Mouse (Mus musculus) skeletal muscle tissue, adult 2 months (tissue): ENCODE data around the gene Dcdc2a.

Source experiments
- DNase-seq: peaks from one replicate; pipeline ENCODE4 v3.0.0-alpha.2; 2012; ENCODE audit warnings: low read depth, low spot score

Dcdc2a gene

DNA sequence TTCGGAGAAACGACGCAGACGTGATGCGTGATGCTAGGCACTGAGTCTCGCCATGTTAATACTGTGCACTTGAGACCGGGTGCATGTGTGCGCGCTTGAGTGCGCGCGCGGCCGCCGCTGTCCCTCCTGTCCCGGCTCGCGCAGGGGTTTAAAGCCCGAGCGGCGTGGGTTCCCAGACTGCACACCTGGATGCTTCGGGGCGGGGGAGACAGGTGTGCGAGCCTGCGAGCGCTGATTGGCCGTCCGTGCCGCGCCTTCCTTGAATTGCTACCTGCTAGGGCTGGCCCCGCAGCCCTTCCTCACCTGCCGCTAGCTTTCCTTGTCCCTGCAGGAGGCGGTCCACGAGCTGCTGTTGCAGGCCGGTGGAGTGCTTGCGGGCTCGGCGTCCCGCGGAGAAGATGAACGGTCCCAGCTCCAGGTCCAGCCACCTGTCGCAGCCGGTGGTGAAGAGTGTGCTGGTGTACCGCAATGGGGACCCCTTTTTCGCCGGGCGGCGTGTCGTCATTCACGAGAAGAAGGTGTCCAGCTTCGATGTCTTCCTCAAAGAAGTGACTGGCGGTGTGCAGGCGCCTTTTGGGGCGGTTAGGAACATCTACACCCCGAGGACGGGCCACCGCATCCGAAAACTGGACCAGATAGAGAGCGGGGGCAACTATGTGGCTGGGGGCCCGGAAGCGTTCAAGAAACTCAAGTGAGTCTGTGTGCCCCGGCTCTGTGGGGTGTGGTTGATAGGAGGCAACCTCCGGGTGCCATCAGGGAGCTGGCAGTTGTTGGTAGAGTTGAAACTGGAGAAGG, at the start of gene Dcdc2a:
Gene Dcdc2a (plus strand): TSS at position 132 of the 795 bp plus-strand sequence.
- DNase-seq: no peak

DNA sequence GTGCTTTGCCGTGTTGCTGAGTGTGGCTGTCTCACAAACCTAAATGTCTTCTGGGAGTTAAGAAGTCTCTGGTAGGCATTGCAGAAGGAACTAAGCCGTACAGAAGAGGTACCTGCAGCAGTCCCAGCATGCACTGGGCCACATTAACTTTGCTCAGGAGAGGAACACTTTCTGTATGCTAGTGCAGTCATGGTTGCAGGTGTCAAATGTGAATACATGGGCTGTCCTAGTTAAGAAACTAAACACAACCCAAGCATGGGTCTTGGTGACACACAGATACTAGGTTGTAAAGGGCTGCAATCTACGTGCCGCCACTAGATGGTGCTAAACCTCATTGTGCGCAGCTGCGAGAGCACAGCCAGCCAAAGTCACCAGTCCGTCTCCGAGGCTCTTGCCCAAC, 48.7 kb upstream of the Dcdc2a start:
- DNase-seq: peak; percentile 5

DNA sequence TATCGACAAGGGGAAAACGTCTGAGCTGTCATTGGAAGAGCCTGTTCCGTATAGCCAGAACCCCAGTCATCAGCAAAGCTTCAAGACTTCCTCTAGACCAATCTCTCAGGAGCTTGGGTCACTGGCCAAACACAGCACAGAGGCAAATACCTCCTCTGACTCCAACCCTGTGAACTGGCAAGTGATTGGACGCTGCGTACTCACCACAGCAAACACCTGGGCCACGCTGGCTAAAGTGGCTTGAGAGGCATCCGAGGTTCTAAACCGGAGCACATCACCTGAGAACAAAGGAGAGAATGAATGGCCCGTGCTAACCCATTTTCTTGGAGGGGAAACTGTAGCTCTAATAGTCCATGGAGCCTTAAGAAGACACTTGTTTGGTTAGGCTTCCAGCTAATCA, 37.5 kb upstream of the Dcdc2a start:
- DNase-seq: no peak

DNA sequence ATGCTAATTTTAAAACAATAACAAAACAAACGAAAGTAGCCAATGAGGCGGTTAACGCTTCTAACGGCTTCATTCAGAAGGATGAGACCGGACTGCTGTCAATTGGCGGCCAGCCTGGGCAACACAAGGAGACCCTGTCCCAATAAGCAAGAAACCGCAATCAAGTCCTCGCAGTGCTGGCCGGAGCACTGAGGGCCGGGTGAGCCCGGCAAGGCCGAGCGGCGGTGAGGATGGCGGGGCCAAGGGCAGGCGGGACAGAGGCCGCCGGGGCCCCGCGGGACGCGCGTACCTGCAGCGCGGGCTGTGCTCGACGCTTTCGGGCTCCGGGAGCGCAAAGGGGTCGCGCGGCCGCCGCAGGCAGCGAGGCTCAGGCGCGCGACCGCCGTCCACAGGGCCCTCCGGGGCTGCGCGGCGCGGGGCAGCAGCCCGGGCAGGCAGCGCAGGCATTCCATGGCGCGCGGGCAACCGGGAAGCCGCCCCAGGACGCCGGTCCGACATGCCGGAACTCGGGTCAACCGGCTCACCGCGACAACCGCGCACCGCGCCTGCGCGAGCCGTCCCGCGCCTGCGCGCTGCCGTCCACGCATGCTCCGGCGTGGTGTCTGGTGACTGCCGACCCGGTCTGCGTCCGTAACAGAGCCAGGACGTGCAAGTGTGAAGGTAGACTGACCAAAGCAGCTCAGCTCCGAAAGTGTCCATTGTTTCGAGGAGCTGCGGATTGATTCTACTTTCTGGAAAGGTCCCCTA, 35.8 kb upstream of the Dcdc2a start, which contains the start of gene Mrs2:
Gene Mrs2 (minus strand): TSS at position 587 of the 747 bp plus-strand sequence.
- DNase-seq: peak; percentile 95

DNA sequence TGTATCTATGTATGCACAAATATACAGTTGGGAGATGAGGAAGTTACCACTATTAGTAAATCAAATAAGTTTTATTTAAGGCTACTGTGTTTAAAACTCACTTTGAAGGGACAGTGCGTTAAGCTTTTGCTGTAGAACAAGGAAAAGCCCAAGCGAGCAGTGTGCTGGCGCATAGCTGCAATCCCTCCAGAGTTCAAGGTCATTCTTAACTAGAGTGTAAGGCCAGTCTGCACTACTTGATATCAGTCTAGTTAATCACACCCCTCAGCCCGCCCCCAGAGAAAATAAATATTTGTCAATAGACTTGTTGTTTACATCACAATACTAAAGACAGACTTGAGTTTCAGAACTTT, 35.3 kb upstream of the Dcdc2a start:
- DNase-seq: no peak

DNA sequence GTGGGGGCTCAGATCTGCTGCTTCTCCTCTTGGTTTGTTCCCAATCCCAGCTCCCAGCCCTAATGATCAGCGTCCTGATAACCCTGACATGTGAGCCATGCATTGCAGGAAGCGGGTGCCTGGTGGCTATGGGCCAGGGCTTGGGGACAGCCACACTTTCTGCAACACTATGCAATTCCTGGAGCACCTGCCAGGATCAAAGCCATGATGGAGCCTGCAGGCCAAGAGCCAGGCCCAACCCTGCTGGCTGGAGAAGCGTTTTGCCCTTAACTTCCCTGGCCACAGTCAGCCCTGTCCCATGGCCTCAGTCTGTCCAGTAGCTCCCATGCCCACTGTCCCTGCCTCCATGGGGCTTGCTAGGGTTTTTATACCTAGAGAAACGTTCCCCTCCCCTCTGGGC, 33.4 kb upstream of the Dcdc2a start:
- no peak for DNase-seq

DNA sequence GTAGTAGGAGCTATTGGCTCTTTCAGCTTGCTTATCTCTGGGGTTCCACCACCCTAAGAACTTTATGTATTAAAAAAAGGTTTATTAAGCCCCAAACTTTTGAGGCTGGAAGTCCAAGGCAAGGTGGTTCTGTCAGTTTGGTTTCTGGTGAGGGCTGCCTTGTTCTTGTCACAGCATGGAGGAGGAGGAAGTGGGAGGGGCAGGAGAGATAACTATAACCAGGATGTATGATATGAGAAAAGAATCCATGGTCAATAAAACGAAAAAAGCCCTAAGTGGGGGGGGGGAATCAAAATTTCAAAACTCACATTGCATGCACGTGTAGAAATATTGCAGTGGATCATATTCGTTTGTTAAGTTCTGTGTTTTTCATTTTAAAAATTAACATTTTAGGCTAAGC, 32.7 kb upstream of the Dcdc2a start:
- DNase-seq: no peak

DNA sequence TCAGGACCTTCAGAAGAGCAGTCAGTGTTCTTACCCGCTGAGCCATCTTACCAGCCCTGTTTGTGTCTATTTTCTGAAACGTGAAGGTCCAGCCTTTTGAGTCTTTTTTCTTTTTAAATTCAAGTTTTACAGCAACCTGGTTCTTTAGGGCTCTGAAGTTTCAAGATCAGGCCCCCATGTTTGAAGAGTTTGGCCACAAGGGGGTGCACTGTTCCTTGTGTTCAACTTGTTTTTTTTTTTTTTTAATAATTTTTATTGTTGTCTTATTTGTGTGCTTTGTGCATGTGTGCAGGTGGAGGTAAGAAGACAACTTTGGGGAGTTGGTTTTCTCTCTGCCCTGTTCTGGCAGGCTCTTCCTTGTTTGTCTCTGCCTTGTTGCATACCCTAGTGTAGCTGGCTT, 31.1 kb upstream of the Dcdc2a start:
- no peak for DNase-seq

DNA sequence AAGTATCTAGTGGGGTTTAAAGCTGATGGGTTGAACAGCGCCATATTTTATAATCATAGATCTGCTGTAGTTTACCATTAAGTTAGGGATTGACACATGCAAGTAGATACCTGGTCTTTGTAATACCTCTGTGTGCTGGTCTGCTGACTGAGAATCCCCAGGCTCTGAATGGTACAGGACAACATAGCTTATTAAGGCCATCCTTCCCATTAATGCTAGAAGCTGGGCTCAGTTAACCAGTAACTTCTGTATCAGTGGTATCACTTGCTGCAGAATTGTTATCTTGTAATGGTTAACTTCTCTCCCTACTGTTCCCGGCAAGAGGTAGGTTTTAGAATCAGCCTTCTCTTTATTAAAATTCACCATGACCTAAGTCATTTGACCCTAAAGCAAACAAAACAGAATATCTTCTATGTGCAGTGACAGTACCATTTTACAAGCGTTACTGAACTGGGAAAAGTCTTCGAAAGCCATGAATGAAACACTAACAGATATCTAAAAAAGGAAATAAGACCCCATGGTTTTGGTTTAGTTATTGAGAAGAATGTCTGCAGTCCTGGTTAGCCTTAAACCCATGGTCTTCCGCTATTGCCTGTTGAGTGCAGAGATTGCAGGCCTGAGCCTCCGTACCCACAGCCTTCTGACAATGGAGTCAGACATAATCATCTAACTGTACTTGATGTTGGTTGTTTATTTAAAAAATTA, 29.2 kb upstream of the Dcdc2a start:
- DNase-seq: no peak

DNA sequence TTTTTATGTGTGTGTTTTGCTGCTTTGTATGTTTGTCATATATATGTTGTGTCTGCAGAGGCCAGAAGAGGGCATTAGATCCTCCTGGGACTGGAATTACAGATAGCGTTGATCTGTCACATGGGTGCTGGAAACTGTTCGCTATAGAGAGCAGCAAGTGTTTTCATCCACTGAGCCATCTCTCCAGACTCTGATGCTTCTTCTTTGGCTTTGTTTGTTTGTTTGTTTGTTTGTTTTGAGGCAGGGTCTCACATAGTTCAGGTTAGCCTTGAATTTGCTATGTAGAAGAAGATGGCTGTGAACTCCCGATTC, 28.7 kb upstream of the Dcdc2a start:
- no peak for DNase-seq

DNA sequence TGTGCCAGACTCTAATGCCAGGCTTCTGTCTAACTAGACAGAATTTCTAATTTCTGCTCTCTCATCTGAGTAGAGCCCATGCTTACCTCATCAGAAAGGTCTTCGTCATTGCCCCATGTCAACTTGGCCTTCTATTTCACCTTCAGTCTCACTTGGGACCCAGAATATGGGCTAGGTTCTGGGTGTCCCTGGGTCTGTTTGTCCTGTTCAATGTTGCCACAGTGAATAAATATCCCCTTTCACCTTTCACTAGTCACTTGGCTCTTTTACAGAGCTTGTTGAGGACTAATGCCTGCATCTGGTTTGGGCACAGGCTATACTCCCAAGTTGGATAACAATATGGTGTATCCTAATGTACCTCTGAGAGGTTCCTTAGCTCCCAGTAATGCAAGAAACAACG, 16.3 kb upstream of the Dcdc2a start:
- DNase-seq: no peak

DNA sequence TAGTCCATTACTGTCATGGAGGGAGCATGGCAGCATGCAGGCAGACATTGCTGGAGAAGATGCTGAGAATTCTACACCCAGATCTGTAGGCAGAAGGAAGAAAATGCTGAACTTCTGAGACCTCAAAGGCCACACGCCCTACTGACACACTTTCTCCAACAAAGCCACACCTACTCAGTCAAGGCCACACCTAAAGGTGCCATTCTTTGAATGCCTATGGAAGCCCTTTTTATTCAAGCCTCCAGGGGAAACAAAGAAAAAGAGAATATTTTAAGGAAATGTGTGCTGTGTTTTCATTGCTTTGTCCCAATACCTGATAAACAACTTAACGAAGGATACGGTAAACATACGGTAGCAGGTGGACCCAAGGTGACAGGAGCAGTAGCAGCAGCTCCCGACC, 3.1 kb upstream of the Dcdc2a start:
- no peak for DNase-seq

DNA sequence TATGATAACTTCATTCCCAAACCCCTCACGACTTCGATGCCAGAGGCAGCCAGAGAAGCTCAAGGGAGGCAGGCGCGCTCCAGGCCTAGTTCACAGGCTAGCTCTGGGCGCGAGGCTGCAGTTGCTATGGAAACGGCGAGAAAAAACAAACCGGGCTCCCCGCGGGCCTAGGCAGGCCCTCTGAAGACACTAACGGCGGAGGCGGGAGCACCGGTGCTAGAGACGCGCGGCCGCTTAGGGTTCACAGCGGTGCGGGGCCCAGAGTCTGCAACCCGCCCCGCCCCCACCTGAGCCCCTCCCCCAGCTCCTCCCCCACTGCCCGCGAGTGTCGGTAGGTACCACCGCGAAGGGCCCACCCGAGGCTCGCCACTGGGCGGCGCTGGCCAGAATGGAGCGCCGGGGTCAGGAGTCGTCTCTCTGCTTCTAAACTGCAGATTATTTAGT, 671 bp upstream of the Dcdc2a start:
- no peak for DNase-seq

DNA sequence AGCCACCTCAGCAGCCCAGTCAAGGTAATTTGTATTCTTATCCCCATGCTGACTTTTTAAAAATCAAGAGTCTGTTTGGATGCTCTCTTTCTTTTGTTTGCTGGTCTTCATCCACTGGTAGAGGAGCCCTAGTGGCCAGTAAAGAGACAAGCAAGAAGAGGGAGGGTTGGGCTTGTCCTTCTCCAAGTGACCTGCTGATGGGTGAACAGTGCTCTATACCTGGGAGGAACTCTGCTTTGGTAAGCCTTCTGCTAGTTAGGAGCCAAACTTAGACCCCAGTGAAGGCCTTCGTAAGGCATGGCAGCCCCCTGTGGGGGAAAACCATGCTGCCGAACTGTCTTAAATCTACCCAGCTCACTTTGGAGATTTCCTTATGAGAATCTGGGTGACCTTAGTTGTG, 10.9 kb downstream of the Dcdc2a start:
- no peak for DNase-seq

DNA sequence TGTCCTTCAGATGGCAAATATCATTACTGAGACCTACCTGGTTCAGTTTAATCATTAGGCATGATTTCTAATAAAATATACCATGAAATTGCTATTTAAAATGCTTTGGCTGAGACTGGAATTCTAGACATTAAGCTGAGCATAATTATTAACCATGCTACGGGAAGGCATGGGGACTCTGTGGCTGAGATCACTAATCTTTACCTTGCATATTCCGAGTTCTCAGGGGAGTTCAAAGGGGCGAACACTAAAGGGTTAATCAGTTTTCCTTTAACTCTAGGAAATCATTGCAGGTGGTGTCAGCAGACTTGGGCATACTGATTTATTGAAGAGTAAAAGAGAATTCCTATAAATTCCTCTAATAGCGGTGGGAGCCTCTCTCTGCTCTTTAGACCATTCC, 11.4 kb downstream of the Dcdc2a start:
- DNase-seq: no peak

DNA sequence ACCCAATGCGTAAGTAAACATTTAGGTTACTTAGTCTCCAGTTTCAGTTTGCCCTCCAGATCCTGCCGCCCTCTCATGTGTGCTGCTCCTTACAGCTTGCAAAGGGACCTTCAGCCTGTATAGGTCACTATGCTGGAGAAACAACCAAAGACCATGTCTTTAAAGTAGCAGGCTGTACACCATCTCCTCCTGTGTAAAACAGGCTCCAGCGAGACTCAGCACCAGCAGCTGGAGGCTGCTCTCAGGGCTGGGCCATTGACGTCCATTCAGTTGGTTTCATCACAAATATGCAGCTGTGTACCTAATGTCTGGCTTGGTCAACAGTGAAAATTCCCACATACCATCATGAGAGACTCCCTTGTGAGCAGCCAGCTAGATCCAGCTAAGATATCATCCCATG, 14.0 kb downstream of the Dcdc2a start:
- DNase-seq: no peak

DNA sequence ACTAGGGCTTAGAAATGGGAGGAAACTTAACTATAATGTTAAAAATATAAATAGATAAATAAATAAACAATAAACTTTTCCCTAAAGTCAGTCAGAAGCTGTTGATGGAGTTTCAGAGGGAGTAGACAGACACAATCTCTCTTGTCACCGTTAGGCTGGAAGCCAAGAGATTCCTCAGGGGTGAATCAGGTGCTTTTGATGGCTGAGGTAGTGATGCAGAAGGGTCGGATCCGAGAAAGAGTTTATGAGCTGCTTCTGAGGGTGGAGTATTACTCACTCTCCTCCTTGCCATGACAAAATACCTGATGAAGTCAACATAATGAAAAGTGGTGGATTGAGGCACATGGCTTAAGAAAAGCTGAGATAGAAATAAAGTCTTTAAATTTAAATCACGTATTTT, 15.0 kb downstream of the Dcdc2a start:
- DNase-seq: no peak

DNA sequence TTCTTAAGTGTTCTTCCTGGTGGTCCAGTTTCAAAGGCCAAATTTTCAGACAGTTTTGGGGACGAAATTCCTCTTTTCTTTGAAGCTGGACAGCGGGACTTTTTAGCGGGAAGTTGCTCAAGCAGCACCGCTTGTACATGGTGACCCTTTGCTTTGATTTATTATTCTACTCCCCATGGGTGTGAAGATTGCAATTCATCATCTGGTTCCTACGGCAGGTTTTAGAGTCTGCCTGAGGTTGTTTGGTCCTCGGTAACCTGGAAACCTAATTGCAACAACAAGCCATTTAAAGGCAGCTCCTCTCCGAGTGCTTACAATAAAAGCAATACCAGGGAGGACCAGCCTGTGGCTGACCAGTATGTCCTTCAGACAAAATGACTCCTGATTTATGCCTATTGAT, 21.5 kb downstream of the Dcdc2a start:
- DNase-seq: no peak

DNA sequence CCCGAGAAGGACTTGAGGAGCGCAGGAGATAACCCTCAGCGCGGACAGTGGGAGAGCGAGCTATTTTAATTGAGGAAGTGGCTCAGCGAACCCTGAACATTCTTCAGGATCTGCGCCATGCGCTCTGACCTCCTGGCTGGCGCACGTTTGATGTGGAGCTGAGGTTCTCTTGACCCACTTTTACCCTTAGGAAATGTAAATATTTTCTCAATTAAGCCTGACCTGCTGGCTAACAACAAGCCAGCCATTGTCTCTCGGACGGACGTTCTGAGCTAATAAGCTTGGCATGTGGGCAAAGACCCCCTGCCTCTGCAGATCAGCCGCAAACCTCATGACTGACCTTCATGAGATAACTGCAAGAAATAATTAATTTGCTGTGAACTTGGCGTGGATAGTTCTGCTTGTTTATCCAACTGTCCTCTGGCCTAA, 27.4 kb downstream of the Dcdc2a start:
- no peak for DNase-seq

DNA sequence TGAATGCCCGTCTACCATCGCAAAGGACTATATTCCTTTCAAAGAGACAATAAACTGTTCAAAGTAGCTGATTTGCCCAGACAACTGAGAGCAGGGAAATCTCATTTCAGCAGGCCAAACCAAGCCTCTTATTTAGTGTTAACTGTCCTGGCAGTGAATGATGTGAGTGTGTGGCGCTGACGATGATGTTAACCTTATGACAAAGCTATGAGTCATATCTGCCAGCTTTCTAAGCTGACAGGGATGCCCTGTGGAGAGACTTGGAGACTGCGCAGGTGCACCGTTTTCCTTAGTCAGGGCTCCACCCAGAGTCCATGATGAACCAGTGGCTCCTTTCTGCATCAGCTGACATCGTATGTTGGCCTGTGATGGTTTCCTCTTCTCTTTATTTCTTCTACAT, 29.3 kb downstream of the Dcdc2a start:
- no peak for DNase-seq

DNA sequence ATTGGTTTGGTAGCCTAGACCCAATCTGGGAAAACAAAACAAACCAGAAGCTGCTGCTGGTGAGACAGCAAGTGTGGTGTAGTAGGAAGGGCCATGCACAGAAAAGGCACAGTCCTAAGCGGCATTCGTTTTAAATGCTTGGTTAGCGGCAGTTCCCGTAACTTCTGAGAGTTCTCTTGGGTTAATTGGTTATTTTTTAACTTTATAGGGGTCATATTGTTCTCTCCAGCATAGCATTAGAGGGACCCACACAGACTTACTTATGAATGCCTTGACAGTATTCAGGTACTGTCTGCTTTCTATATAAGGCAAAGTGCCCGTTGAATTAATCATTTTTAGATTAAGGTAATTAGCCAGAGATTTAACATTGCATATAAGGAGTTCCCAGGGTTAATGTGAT, 35.5 kb downstream of the Dcdc2a start:
- DNase-seq: no peak

DNA sequence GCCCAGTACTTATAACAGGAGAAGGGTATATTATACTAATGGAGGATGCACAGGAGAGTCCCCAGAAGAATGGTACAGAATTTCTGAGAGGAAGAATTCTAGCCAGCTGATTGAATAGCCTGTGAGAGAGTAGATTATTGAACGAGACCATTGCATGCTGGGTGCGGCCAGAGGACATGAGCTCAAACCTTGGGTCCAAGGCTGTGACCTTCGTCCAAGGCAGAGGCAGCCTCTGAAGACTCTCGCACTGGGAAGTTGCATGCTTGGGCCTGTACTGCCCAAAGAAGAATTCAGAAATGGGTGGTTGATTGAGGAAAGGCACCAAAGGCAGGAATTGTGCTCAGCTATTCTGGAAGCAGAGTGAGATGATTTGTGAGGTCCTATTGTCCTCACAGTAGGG, 38.0 kb downstream of the Dcdc2a start:
- no peak for DNase-seq

DNA sequence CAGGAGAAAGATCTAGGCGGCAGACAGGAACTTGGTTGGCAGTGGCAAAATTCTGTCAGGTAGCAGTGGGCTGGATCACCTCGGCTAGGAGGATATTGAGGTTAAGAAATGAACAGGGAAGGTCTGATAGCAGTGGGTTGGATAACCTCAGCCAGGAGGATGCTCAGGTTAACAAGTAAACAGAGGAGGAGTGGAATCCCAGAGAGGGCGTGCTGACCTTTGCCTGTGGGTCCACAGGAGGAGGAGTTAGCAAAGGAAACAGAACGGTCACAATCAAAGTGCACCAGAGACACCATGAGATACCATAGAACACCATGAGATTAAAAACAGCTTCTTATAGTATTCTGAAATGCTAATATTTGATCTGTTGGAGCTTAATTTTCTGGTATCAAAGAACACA, 38.6 kb downstream of the Dcdc2a start:
- no peak for DNase-seq
